Mouse (Mus musculus) testis, adult 2 months (tissue): ENCODE data around the gene Ifna2.

ENCODE experiments used
- CTCF ChIP-seq: fragments of 200-500 bp; IDR thresholded peaks from 2 replicates; pipeline ENCODE4 v1.5.1; 2012; ENCODE audit warnings: low read depth, mild to moderate bottlenecking, inconsistent platforms, low read length, moderate library complexity; ENCODE audit not compliant: control insufficient read depth, insufficient read depth, insufficient replicate concordance
- POLR2A ChIP-seq: fragments of 200-500 bp; IDR thresholded peaks from 2 replicates; pipeline ENCODE4 v1.6.1; 2012; ENCODE audit warnings: low read depth, mild to moderate bottlenecking, inconsistent platforms, low read length, moderate library complexity; ENCODE audit not compliant: control insufficient read depth

GRCm38 (mm10) chr4:88644359-88644758 is 39.4 kb downstream of the Ifna2 start, which contains the start of gene Ifna13:
- TF ChIP-seq POLR2A: no peak
- no peak for TF ChIP-seq CTCF
